Mouse (Mus musculus) ES-CJ7 (cell line): ENCODE results near the gene Ldb3.

Source experiments
- DNase-seq: peaks from one replicate; pipeline ENCODE4 v3.0.0; 2011; ENCODE audit warnings: low read depth, low spot score

Gene Ldb3

GRCm38 (mm10) chr14:34590743-34591675, 2.5 kb upstream of the Ldb3 start:
- peak; percentile 69 for DNase-seq

- DNase-seq: no peak
Observed at GRCm38 (mm10) chr14:34590017-34590570, 1.6 kb upstream of the Ldb3 start.

DNA sequence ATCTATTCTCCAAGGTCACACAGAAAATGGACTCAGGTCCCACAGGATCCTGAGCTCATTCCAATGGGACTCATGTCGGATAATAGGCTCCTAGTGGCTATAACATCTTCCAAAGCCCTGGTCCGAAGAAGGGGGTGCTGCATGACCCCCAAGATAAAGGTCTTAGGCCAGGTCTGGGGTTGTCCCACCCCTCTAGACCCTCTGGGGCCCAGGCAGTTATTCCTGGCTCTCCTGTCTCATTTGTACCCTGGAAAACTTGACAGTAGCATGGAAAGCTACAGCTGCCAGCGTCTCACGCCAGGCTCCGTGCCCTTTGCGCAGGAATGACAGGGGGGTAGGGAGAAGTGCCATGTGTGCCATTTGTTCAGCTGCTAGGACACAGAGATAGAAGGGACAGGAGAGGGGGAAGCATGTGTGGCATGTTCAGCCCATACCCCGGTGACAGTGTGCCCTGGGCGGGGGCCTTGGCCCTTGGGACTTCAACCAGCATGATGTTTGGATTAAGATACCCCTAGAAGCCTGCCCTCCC, 767 bp upstream of the Ldb3 start:
- DNase-seq: no peak

DNA sequence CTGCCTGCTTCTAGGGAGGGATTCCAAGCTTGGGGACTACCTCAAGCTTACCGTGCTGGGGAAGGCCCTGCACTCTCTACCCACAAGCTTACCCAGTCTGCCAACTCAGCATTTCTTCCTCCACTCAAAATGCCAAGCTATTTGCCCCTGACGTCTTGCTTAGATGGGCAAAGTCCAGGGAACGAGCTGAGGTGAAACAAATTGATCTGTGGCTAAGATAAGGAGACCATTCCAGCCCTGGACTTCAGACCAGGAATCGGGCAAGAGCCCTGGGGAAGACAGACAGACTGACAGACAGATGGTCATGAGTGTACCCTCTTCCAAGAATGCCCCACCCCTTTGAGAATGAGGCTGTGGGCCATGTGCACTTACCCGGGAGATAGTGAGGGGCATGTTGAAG, 477 bp downstream of the Ldb3 start:
- no peak for DNase-seq

GRCm38 (mm10) chr14:34586871-34587270, 1.6 kb downstream of the Ldb3 start:
- DNase-seq: no peak

- no peak for DNase-seq
Observed at GRCm38 (mm10) chr14:34585358-34586105, 3.0 kb downstream of the Ldb3 start.

GRCm38 (mm10) chr14:34582740-34583427, 5.6 kb downstream of the Ldb3 start:
- no peak for DNase-seq

DNA sequence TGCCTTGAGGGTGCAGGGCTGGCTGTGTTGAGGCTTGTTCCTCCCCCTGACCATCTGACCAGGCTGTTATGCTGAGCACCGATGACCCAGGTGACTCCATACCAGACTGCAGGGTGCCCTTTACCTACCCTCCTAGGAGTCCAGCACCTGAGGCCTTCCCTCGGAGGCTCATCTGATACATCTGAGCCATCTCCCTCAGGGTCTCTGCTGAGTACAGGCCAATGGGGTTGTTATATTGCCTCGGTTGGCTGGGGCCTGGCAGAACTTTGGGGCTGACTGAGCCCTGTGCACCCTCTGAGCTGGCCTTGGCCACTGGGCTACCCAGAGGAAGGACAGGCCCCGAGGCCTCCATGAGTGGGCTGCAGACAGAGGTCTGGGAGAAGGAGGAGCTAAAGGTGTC, 11.6 kb downstream of the Ldb3 start:
- no peak for DNase-seq

DNA sequence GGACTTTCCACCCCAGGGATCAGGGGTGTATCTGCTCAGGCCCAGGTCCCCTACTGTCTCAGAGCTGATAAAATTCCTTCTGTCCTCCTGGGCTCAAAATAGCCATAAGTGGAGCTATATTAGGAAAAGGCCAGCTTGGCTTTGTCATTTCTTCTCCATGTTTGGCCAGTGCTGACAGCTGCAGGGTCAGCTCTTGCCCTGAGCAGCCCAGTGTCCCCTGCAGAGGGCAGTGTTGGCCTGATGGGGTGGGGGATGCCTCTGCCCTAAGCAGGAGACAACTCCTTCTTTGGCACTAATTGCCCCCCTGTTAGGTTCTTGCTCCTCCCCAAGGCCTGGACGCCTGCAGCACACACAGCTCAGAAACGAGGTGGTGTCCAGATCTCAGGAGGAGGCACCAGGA, 14.4 kb downstream of the Ldb3 start:
- no peak for DNase-seq

- DNase-seq: no peak
Observed at GRCm38 (mm10) chr14:34573348-34573913, 15.1 kb downstream of the Ldb3 start.

- no peak for DNase-seq
Observed at GRCm38 (mm10) chr14:34571610-34572387, 16.7 kb downstream of the Ldb3 start.

DNA sequence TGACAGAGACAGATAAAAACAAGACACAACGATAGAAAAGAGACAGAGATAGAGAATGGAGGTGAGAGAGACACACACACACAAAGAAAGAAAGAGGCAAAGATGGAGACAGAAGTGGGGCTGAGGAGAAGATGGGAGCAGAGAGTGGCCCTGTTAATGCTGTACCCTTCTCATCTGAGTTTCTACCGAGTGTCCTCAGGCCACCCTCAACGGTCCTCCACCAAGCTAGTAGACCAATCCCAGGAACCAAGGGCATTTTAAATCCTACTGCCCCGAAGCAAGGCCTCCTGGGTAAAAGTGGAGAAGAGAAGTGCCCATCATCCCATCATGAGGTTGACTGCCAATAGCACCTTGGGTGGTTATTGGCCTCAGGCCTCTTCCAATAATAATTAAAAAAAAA, 17.6 kb downstream of the Ldb3 start:
- no peak for DNase-seq

GRCm38 (mm10) chr14:34570294-34570693, 18.2 kb downstream of the Ldb3 start:
- peak; percentile 77 for DNase-seq

DNA sequence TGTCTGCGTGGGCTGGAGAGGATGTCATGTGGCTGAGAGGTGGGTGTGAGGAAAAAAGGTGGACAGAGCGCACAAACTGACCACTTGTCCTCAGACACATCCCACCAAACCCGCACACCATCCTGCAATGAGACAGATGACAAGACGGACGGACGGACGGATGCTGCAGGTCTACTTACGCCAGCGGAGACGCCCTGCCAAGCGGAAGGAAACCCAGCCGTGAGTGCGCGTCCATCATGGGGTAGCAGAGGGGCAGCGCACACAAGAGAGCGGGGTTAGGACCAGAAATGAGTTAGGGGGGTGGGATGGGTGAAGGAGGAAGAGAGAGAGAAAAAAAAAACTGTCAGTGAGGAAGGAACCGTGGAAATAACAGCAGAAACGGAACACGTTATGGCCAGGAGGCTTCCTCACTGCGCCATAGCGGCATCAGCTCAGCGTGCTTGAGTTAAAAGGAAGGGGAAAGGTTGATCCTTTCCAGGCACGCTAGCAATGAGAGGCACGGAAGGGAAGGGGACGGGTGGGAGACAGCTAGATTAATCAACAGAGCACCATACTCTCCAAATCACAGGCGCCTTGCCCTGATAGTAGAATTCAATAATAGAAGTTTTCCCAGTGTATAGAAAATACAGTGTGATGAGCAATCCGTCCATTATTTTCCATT, 18.8 kb downstream of the Ldb3 start:
- no peak for DNase-seq

DNA sequence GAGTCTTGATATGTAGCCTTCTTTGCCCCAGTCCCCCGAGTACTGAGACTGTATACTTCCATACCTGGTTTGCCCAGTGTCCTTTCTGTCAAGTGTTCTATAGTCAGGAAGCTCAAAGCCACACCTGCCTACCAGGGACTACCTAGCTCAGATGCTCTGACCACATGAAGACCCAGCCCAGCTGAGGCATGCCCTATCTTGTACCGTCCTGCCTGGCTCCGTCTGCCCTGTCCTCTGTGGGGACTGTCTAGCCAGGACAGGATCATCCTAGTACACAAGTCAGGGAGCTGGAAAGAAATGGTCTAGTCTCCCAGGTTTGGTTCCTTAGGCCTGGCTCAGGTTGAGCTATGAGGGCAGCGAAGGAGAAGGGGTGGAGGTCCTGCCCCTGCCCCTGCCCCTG, 19.9 kb downstream of the Ldb3 start:
- no peak for DNase-seq

DNA sequence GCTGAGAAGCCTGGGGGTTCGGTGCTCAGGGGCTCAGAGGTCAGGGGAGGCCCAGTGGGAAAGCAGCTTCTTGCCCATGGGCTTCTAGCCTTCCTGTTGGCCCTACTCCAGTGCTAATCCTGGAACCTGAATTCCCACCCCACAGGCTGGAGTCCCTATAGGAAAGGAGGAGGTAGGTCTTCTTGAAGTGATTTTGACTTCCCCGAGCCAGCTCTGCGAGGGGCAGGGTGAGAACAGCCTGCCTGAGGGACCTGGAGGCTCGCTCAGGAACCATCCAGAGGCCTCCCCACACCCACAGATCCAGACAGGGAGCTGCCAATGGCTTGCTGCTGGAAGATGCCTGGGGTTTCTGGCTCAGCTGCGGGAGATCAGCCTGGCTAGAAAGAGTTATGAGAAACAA, 20.8 kb downstream of the Ldb3 start:
- DNase-seq: no peak

GRCm38 (mm10) chr14:34566530-34566929, 22.0 kb downstream of the Ldb3 start:
- DNase-seq: no peak

DNA sequence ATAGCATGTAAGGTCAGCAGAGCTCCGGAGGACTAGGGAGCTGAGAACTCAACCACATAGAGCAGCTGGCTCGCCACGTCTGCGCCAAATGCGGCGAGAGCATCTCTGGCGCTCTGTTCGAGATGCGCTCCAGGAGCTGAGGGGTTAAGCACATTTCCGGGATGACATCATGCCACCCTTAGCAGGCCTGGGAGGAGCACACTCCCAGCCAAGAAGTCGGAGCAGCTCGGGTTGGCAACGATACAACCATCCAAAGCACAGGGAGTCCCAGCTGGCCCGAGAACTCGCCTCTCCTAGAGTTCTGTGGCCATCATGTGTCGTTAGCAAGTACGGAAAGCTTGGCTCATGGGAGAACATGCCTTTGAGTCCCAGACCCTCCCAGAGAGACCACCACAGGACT, 22.8 kb downstream of the Ldb3 start:
- no peak for DNase-seq

DNA sequence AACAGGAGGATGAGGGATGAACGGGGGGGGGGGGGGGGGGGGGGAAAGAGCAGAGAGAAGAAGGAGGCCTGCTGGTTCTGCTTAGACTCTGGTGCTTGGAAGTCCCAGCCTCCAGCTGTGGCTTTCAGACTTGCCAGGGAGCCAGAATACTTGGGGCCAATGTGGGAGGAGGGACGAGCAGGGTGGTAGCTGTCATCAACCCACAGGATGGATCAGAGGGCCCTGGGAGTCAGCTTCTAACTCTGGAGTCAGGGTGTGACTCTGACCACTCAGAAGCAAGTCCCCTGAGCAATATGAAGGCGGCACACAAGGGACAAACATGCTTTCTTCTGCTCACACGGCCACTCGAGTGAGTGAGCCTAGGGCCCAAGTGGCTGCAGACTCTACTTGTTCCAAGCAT, 23.8 kb downstream of the Ldb3 start:
- no peak for DNase-seq

DNA sequence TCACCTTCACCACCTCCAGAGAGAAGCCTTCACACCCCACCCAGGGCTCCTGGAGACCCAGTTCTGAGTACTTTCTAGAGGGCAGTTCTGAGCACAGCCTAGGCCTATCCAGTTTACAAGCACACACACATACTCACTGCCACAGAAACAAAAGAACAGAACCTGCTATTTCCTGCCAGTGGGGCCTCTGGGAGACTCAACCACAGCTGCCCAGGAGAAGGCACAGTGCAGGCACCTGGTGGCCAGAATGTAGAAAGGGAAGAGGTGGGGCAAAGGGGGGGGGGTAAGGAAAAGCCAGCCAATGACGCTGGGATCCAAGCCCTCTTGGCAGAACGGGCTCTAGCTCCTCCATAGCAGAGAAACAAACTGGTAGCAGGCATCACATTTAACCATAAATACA, 26.1 kb downstream of the Ldb3 start:
- peak; percentile 42 for DNase-seq
